Mouse (Mus musculus): Measurements from ENCODE around the gene Smad3. TPM values are rescaled to one million over a fixed set of nuclear protein-coding genes. Genes with fewer than 3 reads are reported as not detected.

Smad3 gene
- total RNA-seq, 2 experiments from 2014 or later: 24.4 to 31.8 TPM

DNA sequence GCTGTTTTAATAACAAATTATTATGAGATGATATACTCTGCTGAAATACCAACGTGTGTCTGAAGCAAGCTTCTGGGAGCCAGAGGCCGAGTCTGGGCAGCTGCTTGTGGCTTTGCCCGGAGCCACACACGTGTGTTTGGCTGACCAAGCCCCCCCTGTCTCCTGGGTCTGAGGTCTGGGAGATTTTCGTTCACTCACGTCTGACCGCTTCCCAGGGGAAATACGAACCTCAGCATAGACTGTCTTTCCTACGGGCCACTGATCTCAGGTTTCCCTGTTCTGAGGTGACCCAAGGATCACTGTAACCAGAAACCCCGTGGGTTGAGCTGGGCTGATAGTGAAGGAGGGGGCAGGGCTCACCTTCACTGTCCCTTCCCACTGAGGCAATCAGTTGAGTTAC, 94.6 kb downstream of the Smad3 start:
- no peak for DNase-seq

- no peak for DNase-seq
Measured at GRCm38 (mm10) chr9:63662759-63663158, 95.0 kb downstream of the Smad3 start.

DNA sequence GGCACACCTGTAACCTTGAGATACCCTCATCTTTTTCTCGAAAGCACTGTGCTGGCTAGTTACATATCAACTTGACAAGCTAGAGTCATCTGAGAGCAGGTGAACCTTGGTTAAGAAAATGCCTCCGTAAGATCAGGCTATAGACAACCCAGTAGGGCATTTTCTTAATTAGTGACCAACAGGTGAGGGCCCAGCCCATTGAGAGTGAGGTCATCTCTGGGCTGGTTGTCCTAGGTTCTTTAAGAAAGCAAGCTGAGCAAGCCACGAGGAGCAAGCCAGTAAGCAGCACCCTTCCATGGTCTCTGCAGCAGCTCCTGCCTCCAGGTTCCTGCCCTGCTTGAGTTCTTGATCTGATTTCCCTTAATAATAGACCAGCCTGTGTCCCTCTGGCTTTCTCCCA, 97.1 kb downstream of the Smad3 start:
- no peak for DNase-seq

DNA sequence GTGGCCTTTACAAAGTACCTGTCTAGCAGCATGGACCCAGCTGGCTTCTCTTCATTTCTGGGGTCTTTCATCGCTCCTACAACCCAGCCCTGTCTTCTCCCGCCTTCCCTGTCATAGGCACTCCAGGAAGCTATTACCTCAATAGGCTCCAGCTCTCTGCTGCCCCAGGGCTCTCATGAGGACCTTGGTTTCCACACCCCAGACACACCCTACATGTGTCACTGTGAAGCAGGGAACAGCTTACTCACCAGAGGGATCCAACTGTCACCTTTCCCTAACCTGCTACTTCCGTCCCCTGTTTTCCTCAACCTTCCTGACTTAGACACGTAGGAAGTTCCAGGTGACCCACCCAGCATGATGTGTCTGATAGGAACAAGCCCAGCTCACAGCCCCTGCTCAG, 97.7 kb downstream of the Smad3 start:
- DNase-seq: no peak

- DNase-seq: peak; percentile 63
Measured at GRCm38 (mm10) chr9:63658970-63659371, 98.8 kb downstream of the Smad3 start.

- no peak for DNase-seq
Measured at GRCm38 (mm10) chr9:63658436-63658835, 99.4 kb downstream of the Smad3 start.

- DNase-seq: no peak
Measured at GRCm38 (mm10) chr9:63657167-63657566, 100.6 kb downstream of the Smad3 start.

GRCm38 (mm10) chr9:63655092-63655491, 102.7 kb downstream of the Smad3 start:
- no peak for DNase-seq

- no peak for DNase-seq
Measured at GRCm38 (mm10) chr9:63654575-63654974, 103.2 kb downstream of the Smad3 start.

GRCm38 (mm10) chr9:63653666-63654065, 104.1 kb downstream of the Smad3 start:
- DNase-seq: no peak

GRCm38 (mm10) chr9:63651594-63651993, 106.2 kb downstream of the Smad3 start:
- DNase-seq: peak; percentile 53

DNA sequence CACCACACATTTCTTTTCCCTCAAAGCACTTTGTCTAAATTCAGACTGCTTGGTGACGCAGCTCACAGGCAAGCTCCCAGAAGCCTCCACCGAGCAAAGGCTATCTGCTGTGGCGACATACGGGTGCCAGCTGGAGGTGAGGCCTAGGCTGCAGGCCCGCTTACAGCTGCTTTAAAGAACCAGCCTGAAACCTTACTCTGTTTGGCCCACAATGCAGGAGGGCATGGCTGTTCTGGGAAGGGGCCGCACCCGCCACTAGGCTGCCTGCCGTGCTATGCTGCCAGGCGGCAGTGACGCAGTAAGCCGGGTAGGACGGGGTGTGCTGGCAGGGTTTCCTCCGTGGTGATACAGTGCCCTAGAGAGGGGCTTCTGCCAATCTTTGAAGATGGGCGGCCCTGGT, 106.9 kb downstream of the Smad3 start:
- DNase-seq: peak; percentile 42

DNA sequence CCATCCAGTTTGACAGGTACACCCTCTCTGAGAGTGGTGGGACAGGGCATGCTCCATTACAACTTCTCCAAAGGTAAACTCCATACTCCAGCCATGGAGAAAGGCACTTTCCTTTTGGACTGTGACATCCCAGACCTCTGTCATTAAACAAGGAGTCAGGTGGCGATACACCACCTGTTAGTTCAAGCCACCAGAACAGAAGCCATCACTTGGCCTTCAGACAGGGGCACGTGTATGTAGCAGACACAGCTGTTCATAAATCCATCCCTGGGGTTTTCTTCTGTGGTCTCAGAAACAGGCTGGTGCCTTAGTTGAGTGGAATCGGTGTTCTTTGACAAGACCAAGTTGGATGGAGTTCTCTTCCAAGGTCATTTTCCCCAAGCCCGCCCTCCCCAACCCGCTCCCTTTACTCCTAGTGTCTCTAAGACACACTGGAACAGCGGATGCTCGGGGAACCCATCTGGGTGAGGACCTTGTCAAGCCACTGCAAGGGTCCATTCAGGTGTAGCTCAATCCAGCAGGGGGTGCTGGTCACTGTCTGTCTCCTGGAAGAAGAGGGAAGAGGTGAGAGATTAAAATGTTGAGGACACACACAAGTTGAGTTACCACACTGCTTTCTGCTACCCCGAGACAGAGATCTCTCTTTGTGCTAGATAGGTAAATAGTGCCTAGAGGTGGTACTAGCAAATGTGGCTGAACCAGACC, 107.8 kb downstream of the Smad3 start:
- DNase-seq: peak; percentile 61

DNA sequence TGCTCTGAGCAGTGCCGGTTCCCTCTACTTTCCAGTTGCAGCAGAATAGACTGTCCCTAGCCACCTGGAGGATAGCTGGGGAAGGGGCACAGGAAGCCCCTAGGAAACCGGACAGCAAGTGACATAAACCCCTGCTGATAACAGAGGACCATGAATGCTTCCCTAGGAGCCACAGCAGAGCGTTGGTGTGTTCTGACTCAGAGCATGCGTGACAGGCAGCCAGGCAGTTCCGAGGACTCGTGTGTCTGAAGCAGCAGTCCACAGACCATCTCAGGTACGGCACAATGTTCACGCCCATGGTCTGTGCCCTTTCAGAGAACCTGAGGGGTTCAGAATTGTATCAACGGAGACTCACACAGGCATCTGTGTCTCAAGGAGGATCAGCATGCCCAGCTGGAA, 109.3 kb downstream of the Smad3 start:
- DNase-seq: no peak

DNA sequence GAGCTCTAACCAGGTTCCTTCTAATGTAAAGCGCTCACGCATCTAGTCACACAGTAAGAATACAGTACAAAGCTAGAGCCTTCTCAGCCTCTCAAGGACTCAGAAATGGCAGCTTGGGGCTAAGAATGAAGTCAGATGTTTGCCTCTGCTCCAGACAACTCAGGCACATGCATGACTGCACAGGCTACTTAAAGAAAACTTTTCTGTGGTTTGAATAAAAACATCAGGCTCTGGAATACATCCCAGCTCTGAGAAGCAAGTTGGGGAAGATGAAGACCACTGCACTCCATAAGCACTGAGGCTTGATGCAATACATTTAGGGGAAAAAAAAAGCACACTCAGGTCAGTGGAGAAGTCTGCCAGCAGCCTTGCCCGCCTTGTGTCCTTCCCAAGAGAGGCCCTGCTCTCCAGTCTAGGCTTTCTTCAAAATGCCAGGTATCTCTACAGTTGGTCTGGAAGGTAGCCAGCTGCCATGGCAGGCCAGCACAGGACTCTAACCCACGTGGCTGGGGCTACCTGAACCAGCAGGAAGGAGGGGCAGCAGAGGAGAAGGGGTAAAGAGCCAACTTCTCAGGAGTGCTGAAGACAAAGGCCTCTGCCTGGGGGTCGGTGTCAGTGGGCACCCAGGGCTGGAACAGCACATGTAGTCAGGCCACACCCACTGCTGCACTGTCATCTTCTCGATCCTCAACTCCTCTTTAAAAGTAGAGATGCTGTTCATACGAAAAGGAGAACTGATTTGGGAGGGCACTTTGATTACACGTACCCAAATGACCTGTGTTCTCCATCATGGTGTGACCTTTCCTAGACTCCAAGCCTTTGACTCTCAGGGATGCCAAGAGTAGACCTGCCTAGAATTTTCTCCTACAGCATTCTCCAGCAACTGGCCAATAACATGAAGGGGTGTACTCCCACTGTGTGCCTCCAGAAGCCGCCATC, 109.9 kb downstream of the Smad3 start:
- DNase-seq: no peak

DNA sequence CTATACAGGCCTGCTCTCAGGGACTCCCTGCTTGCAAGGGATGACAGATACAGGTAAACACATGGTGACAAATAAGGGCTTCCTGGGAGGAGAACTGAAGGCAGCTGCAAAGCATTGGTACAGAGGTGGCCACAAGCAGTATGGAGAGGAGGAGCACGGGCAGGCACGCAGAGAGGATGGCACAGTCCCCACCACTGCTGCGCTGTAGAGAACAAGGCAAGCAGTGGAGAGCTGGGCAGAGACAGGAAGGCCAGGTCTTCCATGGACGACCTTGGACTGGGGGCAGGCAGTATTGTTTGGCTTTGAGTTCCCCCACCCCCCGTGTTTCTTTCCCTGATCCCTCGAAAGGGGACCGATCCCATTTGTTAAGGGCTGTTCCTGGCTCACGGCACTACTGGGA, 112.7 kb downstream of the Smad3 start:
- no peak for DNase-seq

- no peak for DNase-seq
Measured at GRCm38 (mm10) chr9:63644011-63644410, 113.8 kb downstream of the Smad3 start.

- no peak for DNase-seq
Measured at GRCm38 (mm10) chr9:63641983-63642646, 115.7 kb downstream of the Smad3 start.

DNA sequence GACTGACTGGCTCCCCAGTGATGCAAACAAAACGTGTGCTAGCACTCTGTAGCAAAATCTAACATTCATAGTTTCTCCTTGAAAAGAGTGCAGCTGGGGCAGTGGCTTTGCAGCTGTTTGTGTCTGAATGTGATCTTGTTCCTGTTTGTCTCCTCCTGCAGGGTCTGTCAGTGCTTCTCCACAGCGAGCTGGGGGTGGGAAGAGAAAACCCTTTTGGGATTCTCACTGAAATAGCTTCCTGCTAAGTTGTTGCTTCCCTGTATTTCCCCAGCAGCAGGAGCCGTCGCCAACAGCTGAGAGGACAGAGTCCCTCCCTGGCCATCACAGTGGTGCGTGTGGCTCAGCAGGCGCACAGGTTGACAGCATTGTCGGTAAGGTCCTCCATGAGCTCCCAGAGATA, 121.7 kb downstream of the Smad3 start:
- no peak for DNase-seq

DNA sequence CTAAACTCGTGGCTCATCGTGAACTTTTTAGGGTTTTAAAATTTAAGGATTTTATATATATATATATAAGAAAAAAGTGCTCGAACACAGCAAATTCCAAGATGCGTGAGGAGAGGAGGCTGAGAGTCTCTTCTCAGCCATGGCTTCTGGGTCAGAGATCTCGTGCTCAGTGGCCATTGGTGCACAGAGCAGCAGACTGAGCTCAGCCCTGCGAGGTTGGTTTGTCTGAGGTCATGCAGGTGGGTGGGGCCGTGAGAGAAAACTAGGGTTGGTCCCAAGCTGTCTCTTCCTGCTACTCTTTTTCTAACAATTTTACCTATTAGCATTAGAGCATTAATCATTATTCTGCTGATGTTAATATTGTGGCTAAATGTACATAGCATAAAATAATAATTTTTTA, 124.5 kb downstream of the Smad3 start:
- DNase-seq: no peak

GRCm38 (mm10) chr9:63632924-63633323, 124.9 kb downstream of the Smad3 start:
- DNase-seq: no peak

DNA sequence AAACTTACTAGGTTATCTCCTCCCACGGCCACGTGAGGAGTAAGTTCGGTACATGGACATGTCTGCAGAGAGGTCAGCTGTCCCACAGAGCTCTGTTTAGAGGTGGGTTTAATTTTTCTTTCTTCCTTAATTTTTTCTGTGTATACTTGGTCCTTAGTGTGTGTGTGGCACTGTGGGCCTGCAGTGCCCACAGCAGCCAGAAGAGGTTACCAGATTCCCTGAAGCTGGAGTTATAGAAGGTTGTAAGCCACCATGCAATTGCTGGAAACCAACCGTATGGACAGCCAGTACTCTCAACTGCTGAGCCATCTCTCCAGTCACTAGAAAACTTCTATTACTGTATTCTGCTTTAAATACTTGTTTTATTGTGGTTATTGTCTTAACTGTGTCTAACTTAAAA, 125.7 kb downstream of the Smad3 start:
- DNase-seq: no peak
